Comparison of ENCODE assay signal across 9 mouse cellular contexts in genomic region chr11:69559851-69560765, GRCm38 (mm10). TPM values are rescaled to one million over a fixed set of nuclear protein-coding genes. Genes with fewer than 3 reads are reported as not detected.
A peak's percentile ranks its signal among the peaks of the same experiment; 100 is the strongest.
DNase-seq lines count a peak whose midpoint lies in the region; ATAC-seq lines count a peak whose summit lies in the region.
"Had no signal": no experiment of that assay in that cellular context is flagged by ENCODE, and none has a peak within 500 bp of the region (broad histone marks: within the 10 kb centered on the region; RNA-seq: fewer than 3 reads in every experiment).

TSS of gene Efnb3 (minus strand) at chr11:69560205.

- peaks cover 2% of the 10 kb centered on the region for H3K36me3 ChIP-seq in embryonic facial prominence, embryonic 11.5 days (replicated peaks; ENCODE audit: control insufficient read depth, insufficient read depth, low read depth, low read length)
- H3K36me3 ChIP-seq in neural tube, embryonic 11.5 days (ENCODE audit: control insufficient read depth, insufficient read depth, low read length): peaks cover 6% of the 10 kb centered on the region

- peak within 1 kb of the TSS; percentile 96 for H3K4me2 ChIP-seq in embryonic facial prominence, embryonic 11.5 days (ENCODE audit: low read depth, low read length)
- H3K4me2 ChIP-seq in neural tube, embryonic 11.5 days (ENCODE audit: low read depth): peak within 1 kb of the TSS; percentile 92

- H3K27ac ChIP-seq in embryonic facial prominence, embryonic 11.5 days (replicated peaks; ENCODE audit: low read depth, low read length): peak within 1 kb of the TSS; percentile 71
- H3K27ac ChIP-seq in neural tube, embryonic 11.5 days (ENCODE audit: low read depth, low read length): peak within 1 kb of the TSS; percentile 61

- H3K9ac ChIP-seq in embryonic facial prominence, embryonic 11.5 days (replicated peaks; ENCODE audit: low read length): peak within 1 kb of the TSS; percentile 84
- H3K9ac ChIP-seq in neural tube, embryonic 11.5 days (ENCODE audit: low read length): peak within 1 kb of the TSS; percentile 87

- H3K4me1 ChIP-seq in embryonic facial prominence, embryonic 11.5 days (ENCODE audit: control insufficient read depth, insufficient read depth, low read length): peaks cover 14% of the 10 kb centered on the region
- peaks cover 58% of the 10 kb centered on the region for H3K4me1 ChIP-seq in neural tube, embryonic 11.5 days (ENCODE audit: control insufficient read depth, insufficient read depth, low read length)

- no peaks in the 10 kb centered on the region for H3K9me3 ChIP-seq in embryonic facial prominence, embryonic 11.5 days (replicated peaks; ENCODE audit: control insufficient read depth, low read length)
- H3K9me3 ChIP-seq in neural tube, embryonic 11.5 days (ENCODE audit: control insufficient read depth, low read length): no peaks in the 10 kb centered on the region

- ATAC-seq in embryonic facial prominence, embryonic 11.5 days (replicated peaks; ENCODE audit: insufficient number of reproducible peaks, low FRiP score, low TSS enrichment, low read depth): peak; percentile 63
- peak; percentile 51; the same call in 1 of the 2 replicates for ATAC-seq in neural tube, embryonic 11.5 days (ENCODE audit: insufficient read depth, low FRiP score, low TSS enrichment)

- DNase-seq in left cerebral cortex, adult 18-20 months (ENCODE audit: low spot score in 2 of 2): peak; percentile 37
- DNase-seq in left cerebral cortex, adult 9 months (ENCODE audit: low spot score in 2 of 2): no peak
- peak; percentile 91 for DNase-seq in embryonic facial prominence, embryonic 11.5 days (ENCODE audit: low spot score)
- peak; percentile 28 to 53 for DNase-seq in heart, postnatal 14 days
- no peak for DNase-seq in left cerebral cortex, postnatal 36 days (ENCODE audit: low spot score in 2 of 2)
- peak; percentile 81 for DNase-seq in neural tube, embryonic 11.5 days (ENCODE audit: low spot score)
- DNase-seq in urinary bladder, postnatal 4 days (ENCODE audit: low spot score in 2 of 2): no peak
- DNase-seq in B cell, adult 2 months: no peak

- intact Hi-C loops in heart, postnatal 14 days (cut with DNase I): no loop called here
- intact Hi-C loops in left cerebral cortex, postnatal 36 days (cut with DNase I): no loop called here

- H3K27me3 ChIP-seq in embryonic facial prominence, embryonic 11.5 days (ENCODE audit: control insufficient read depth, insufficient read depth, low read length): no peaks in the 10 kb centered on the region
- no peaks in the 10 kb centered on the region for H3K27me3 ChIP-seq in neural tube, embryonic 11.5 days (ENCODE audit: control insufficient read depth, insufficient read depth, low read length)

- peak within 1 kb of the TSS; percentile 65 for H3K4me3 ChIP-seq in embryonic facial prominence, embryonic 11.5 days (ENCODE audit: low read depth, low read length)
- H3K4me3 ChIP-seq in neural tube, embryonic 11.5 days (ENCODE audit: low read depth, low read length): peak within 1 kb of the TSS; percentile 72
- H3K4me3 ChIP-seq: myocyte had no signal

- under 1% methylated on average over 55 of the region's 59 CpGs for whole genome bisulfite sequencing in embryonic facial prominence, embryonic 11.5 days
- 2% methylated on average over 48 of the region's 59 CpGs for WGBS in neural tube, embryonic 11.5 days

RNA-seq across cellular contexts. Expression of gene Efnb3, which starts in this region (rescaled TPM):
- total RNA-seq in left cerebral cortex, adult 18-20 months (2021): 10 to 100 TPM; 51.9 to 65.6 TPM
- polyA plus RNA-seq in embryonic facial prominence, embryonic 11.5 days (2014; fragmentation: Nextera tagmentation; extraction: Ambion mirVana): 11.2 and 11.3 TPM in 2 replicates
- total RNA-seq in heart, postnatal 14 days (2021): 10 to 100 TPM; 60.5 to 70.3 TPM
- total RNA-seq in left cerebral cortex, postnatal 36 days (2021): 10 to 100 TPM; 56.1 to 57.3 TPM
- 9.6 and 9.7 TPM in 2 replicates for polyA plus RNA-seq in neural tube, embryonic 11.5 days (2014; fragmentation: Nextera tagmentation; extraction: Ambion mirVana)

Comparison
In these comparisons a context has a peak if more than half of its experiments do, and no peak if none do; other contexts are left out.
1. DNase-seq: peak in left cerebral cortex, adult 18-20 months (2 of 2), embryonic facial prominence, embryonic 11.5 days (single experiment), heart, postnatal 14 days (2 of 2) and neural tube, embryonic 11.5 days (single experiment); none in left cerebral cortex, adult 9 months (0 of 2), left cerebral cortex, postnatal 36 days (0 of 2), urinary bladder, postnatal 4 days (0 of 2) and B cell, adult 2 months (0 of 2).